Mouse (Mus musculus) small intestine, adult 2 months (tissue): ENCODE measurements around the gene Pomt2. TPM values are rescaled to one million over a fixed set of nuclear protein-coding genes. Genes with fewer than 3 reads are reported as not detected.
A peak's percentile ranks its signal among the peaks of the same experiment; 100 is the strongest.

Source experiments
- H3K27ac ChIP-seq: fragments of 200-500 bp; 2 replicates; pipeline ENCODE4 v1.5.1; 2012; ENCODE audit warnings: low read depth, low read length, control low read depth, inconsistent platforms; ENCODE audit not compliant: insufficient read depth
- H3K27me3 ChIP-seq: fragments of 200-500 bp; 2 replicates; pipeline ENCODE4 v1.6.1; 2012; ENCODE audit warnings: mild to moderate bottlenecking, moderate library complexity, low read length, inconsistent platforms; ENCODE audit not compliant: control insufficient read depth, insufficient read depth
- H3K36me3 ChIP-seq: fragments of 200-500 bp; 2 replicates; pipeline ENCODE4 v1.6.1; 2012; ENCODE audit warnings: mild to moderate bottlenecking, low read length, control low read depth, inconsistent platforms; ENCODE audit not compliant: control insufficient read depth, insufficient read depth
- H3K4me1 ChIP-seq: fragments of 200-500 bp; 2 replicates; pipeline ENCODE4 v1.6.1; 2012; ENCODE audit warnings: low read length, inconsistent platforms, mixed read lengths; ENCODE audit not compliant: control insufficient read depth, insufficient read depth, insufficient read length
- H3K4me3 ChIP-seq: fragments of 200-500 bp; 2 replicates; pipeline ENCODE4 v1.5.1; 2012; ENCODE audit warnings: low read depth, mild to moderate bottlenecking, control low read depth, inconsistent platforms, low read length, moderate library complexity
- CTCF ChIP-seq: fragments of 200-500 bp; IDR thresholded peaks from 2 replicates; pipeline ENCODE4 v1.5.1; 2012; ENCODE audit warnings: low read depth, mild to moderate bottlenecking, control low read depth, inconsistent platforms, low read length, moderate library complexity, mixed read lengths; ENCODE audit not compliant: insufficient replicate concordance, insufficient read length; ENCODE audit errors: extremely low read depth
- POLR2A ChIP-seq: fragments of 200-500 bp; IDR thresholded peaks from 2 replicates; pipeline ENCODE4 v1.6.1; 2012; ENCODE audit warnings: low read depth, mild to moderate bottlenecking, control low read depth, inconsistent platforms, low read length, moderate library complexity
- WGBS: fragments of 180-500 bp; shearing (Covaris S2); methylation state at CpG from one replicate; pipeline ENCODE4 v1.1.7; 2018; 5-methylcytosine and 5-hydroxymethylcytosine counted together
- polyA plus RNA-seq: library from polyadenylated mRNA; depleted of rRNA; stranded (reverse); fragments of >200 nt; gene quantifications from 2 replicates; pipeline ENCODE4 v1.2.3, GENCODE M21; 2012

Gene Pomt2
- polyA plus RNA-seq, 1 experiment = 5.2 TPM

- WGBS = 91% methylated on average over 2 of the region's 2 CpGs
- Histone ChIP-seq H3K4me1 (no peaks in the 10 kb centered on the region), H3K36me3 (peaks cover 10% of the 10 kb centered on the region; the same call in 1 of the 2 replicates), H3K27ac (no peak overlapping the region), H3K27me3 (no peaks in the 10 kb centered on the region), H3K4me3 (no peak overlapping the region)
- TF ChIP-seq CTCF = no peak
- TF ChIP-seq POLR2A = no peak
Measured at GRCm38 (mm10) chr12:87138768-87139167, 9.0 kb downstream of the Pomt2 start.

GRCm38 (mm10) chr12:87138342-87138701 is 9.4 kb downstream of the Pomt2 start:
- 81% methylated on average over 2 of the region's 2 CpGs for WGBS
- Histone ChIP-seq H3K4me3 (no peak overlapping the region), H3K27ac (no peak overlapping the region), H3K27me3 (no peaks in the 10 kb centered on the region), H3K4me1 (no peaks in the 10 kb centered on the region), H3K36me3 (peaks cover 10% of the 10 kb centered on the region; the same call in 1 of the 2 replicates)
- TF ChIP-seq POLR2A (no peak), CTCF (no peak)

- Histone ChIP-seq H3K27ac (no peak overlapping the region), H3K4me1 (no peaks in the 10 kb centered on the region), H3K36me3 (peaks cover 10% of the 10 kb centered on the region; the same call in 1 of the 2 replicates), H3K4me3 (no peak overlapping the region), H3K27me3 (no peaks in the 10 kb centered on the region)
- 92% methylated on average over 15 of the region's 15 CpGs for WGBS
- TF ChIP-seq POLR2A = no peak
- TF ChIP-seq CTCF = no peak
Measured at GRCm38 (mm10) chr12:87137439-87138341, 10.1 kb downstream of the Pomt2 start.

GRCm38 (mm10) chr12:87132784-87133183 is 15.0 kb downstream of the Pomt2 start:
- Histone ChIP-seq H3K36me3 (peaks cover 10% of the 10 kb centered on the region; the same call in 1 of the 2 replicates), H3K27me3 (no peaks in the 10 kb centered on the region), H3K27ac (no peak overlapping the region), H3K4me1 (no peaks in the 10 kb centered on the region), H3K4me3 (no peak overlapping the region)
- WGBS = 95% methylated on average over 9 of the region's 9 CpGs
- TF ChIP-seq POLR2A (no peak), CTCF (no peak)

- no peak overlapping the region for H3K4me3 ChIP-seq
- H3K27me3 ChIP-seq = no peaks in the 10 kb centered on the region
- no peak overlapping the region for H3K27ac ChIP-seq
- no peaks in the 10 kb centered on the region for H3K4me1 ChIP-seq
- peaks cover 5% of the 10 kb centered on the region; the same call in 1 of the 2 replicates for H3K36me3 ChIP-seq
- WGBS = 88% methylated on average over 6 of the region's 6 CpGs
- TF ChIP-seq POLR2A (no peak), CTCF (no peak)
Measured at GRCm38 (mm10) chr12:87132210-87132609, 15.6 kb downstream of the Pomt2 start.

- TF ChIP-seq POLR2A (no peak), CTCF (peak; percentile 35; the same call in 1 of the 2 replicates)
- no peaks in the 10 kb centered on the region for H3K4me1 ChIP-seq
- H3K4me3 ChIP-seq = no peak overlapping the region
- no peak overlapping the region for H3K27ac ChIP-seq
- H3K27me3 ChIP-seq = no peaks in the 10 kb centered on the region
- 66% methylated on average over 3 of the region's 3 CpGs for WGBS
- H3K36me3 ChIP-seq = peaks cover 2% of the 10 kb centered on the region; the same call in 1 of the 2 replicates
Measured at GRCm38 (mm10) chr12:87131619-87132018, 16.1 kb downstream of the Pomt2 start.

GRCm38 (mm10) chr12:87131181-87131580 is 16.6 kb downstream of the Pomt2 start:
- Histone ChIP-seq H3K4me1 (no peaks in the 10 kb centered on the region), H3K36me3 (peaks cover 2% of the 10 kb centered on the region; the same call in 1 of the 2 replicates), H3K4me3 (no peak overlapping the region), H3K27me3 (no peaks in the 10 kb centered on the region), H3K27ac (no peak overlapping the region)
- TF ChIP-seq POLR2A (no peak), CTCF (no peak)
- 73% methylated on average over 2 of the region's 2 CpGs for WGBS
